Mouse (Mus musculus) midbrain, embryonic 16.5 days (tissue): Measurements from ENCODE around the gene Mrpl38. TPM values are rescaled to one million over a fixed set of nuclear protein-coding genes. Genes with fewer than 3 reads are reported as not detected.

Experiments
- ATAC-seq: fragments of 200-750 bp; cut with Nextera tagmentation; 2 replicates; pipeline ENCODE4 v1.8.0; 2017; ENCODE audit warnings: moderate TSS enrichment
- H3K27ac ChIP-seq: fragments of 300-500 bp; sonication (generic); 2 replicates; pipeline ENCODE4 v1.5.1; 2014; ENCODE audit warnings: mild to moderate bottlenecking, low read length, mixed read lengths
- H3K27me3 ChIP-seq: fragments of 300-500 bp; sonication (generic); 2 replicates; pipeline ENCODE4 v1.6.1; 2014; ENCODE audit warnings: low read depth, low read length, mixed read lengths; ENCODE audit not compliant: control insufficient read depth, insufficient read depth
- H3K36me3 ChIP-seq: fragments of 300-500 bp; sonication (generic); 2 replicates; pipeline ENCODE4 v1.6.1; 2014; ENCODE audit warnings: mild to moderate bottlenecking, low read length, moderate library complexity, mixed read lengths; ENCODE audit not compliant: control insufficient read depth, insufficient read depth
- H3K4me1 ChIP-seq: fragments of 300-500 bp; sonication (generic); 2 replicates; pipeline ENCODE4 v1.6.1; 2014; ENCODE audit warnings: mild to moderate bottlenecking, low read length, mixed read lengths; ENCODE audit not compliant: control insufficient read depth, insufficient read depth
- H3K4me2 ChIP-seq: fragments of 300-500 bp; sonication (generic); 2 replicates; pipeline ENCODE4 v1.6.1; 2014; ENCODE audit warnings: mild to moderate bottlenecking, low read length, mixed read lengths
- H3K4me3 ChIP-seq: fragments of 300-500 bp; sonication (generic); 2 replicates; pipeline ENCODE4 v1.5.1; 2014; ENCODE audit warnings: low read depth, mild to moderate bottlenecking, low read length, moderate library complexity, mixed read lengths
- H3K9ac ChIP-seq: fragments of 300-500 bp; sonication (generic); 2 replicates; pipeline ENCODE4 v1.6.1; 2014; ENCODE audit warnings: low read depth, low read length, mixed read lengths
- H3K9me3 ChIP-seq: fragments of 300-500 bp; sonication (generic); replicated peaks from 2 replicates; pipeline ENCODE4 v1.6.1; 2014; ENCODE audit warnings: mild to moderate bottlenecking, low read length, mixed read lengths; ENCODE audit not compliant: control insufficient read depth, poor library complexity, severe bottlenecking
- WGBS: fragments of 180-500 bp; shearing (Covaris S2); extraction: QIAGEN DNeasy Blood & Tissue Kit; methylation state at CpG from one replicate; pipeline ENCODE4 v1.1.7; 2014; 5-methylcytosine and 5-hydroxymethylcytosine counted together
- polyA plus RNA-seq: library from polyadenylated mRNA; unstranded; fragments of >200 nt; fragmentation: Nextera tagmentation; extraction: Ambion mirVana; gene quantifications from 2 replicates; pipeline ENCODE4 v1.2.1, GENCODE M21; 2015

Gene Mrpl38
- polyA plus RNA-seq, 1 experiment from 2014 or later = 84.6 TPM

- Histone ChIP-seq H3K4me3 (peak overlapping the region; percentile 39; the same call in 1 of the 2 replicates), H3K4me2 (peak overlapping the region; percentile 61), H3K9ac (no peak overlapping the region), H3K9me3 (no peaks in the 10 kb centered on the region), H3K27me3 (peaks cover 53% of the 10 kb centered on the region), H3K27ac (no peak overlapping the region), H3K36me3 (no peaks in the 10 kb centered on the region), H3K4me1 (peaks cover 10% of the 10 kb centered on the region; the same call in 1 of the 2 replicates)
- no peak for ATAC-seq
- WGBS = under 1% methylated on average over 23 of the region's 23 CpGs
These were observed 30.1 kb downstream of the Mrpl38 start for GRCm38 (mm10) chr11:116108464-116109137.

DNA sequence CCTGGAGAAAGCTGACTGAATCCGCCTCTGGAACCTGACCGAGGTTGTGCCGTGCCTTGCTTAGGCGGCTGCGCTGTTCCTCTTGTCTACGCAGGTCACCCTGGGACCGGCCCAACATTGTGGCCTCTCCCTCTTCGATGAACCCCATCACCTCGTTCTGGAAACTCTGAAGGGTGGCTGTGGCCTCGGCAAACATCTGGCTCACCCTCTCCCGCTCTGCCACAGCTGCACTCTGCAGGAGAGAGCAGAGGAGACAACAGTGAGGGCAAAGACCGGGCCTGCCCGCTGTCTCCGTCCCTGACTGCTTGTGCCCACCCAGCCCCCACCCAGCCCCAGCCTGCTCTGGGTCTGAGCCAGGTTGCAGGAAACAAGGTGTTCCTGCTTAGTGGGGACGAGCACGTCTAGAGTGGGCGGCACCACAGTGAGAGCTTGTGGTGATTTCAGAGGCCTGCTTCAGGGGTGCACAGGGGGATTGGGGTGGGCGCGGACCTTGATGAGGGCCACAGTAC lies 30.8 kb downstream of the Mrpl38 start:
- Histone ChIP-seq H3K9ac (peak overlapping the region; percentile 46), H3K9me3 (no peaks in the 10 kb centered on the region), H3K4me3 (no peak overlapping the region), H3K36me3 (no peaks in the 10 kb centered on the region), H3K27me3 (peaks cover 53% of the 10 kb centered on the region), H3K27ac (no peak overlapping the region), H3K4me1 (peaks cover 10% of the 10 kb centered on the region; the same call in 1 of the 2 replicates), H3K4me2 (peak overlapping the region; percentile 30; the same call in 1 of the 2 replicates)
- ATAC-seq = no peak
- 11% methylated on average over 19 of the region's 19 CpGs for WGBS

- Histone ChIP-seq H3K36me3 (no peaks in the 10 kb centered on the region), H3K4me3 (no peak overlapping the region)
These were observed 31.5 kb downstream of the Mrpl38 start for GRCm38 (mm10) chr11:116106963-116107776.

GRCm38 (mm10) chr11:116106154-116106962 lies 32.3 kb downstream of the Mrpl38 start:
- no peak overlapping the region; the same call in 1 of the 2 replicates for H3K4me2 ChIP-seq
- 23% methylated on average over 32 of the region's 32 CpGs for WGBS
- peaks cover 10% of the 10 kb centered on the region; the same call in 1 of the 2 replicates for H3K4me1 ChIP-seq
- peaks cover 53% of the 10 kb centered on the region for H3K27me3 ChIP-seq
- no peak overlapping the region for H3K4me3 ChIP-seq
- no peak overlapping the region for H3K27ac ChIP-seq
- H3K9ac ChIP-seq = no peak overlapping the region
- no peaks in the 10 kb centered on the region for H3K9me3 ChIP-seq
- ATAC-seq = no peak
- no peaks in the 10 kb centered on the region for H3K36me3 ChIP-seq

More at GRCm38 (mm10) chr11:116106963-116107776, 31.5 kb downstream of the Mrpl38 start:
- Histone ChIP-seq H3K27ac (no peak overlapping the region), H3K4me2 (peak overlapping the region; percentile 30; the same call in 1 of the 2 replicates), H3K27me3 (peaks cover 53% of the 10 kb centered on the region), H3K9ac (peak overlapping the region; percentile 46), H3K4me1 (peaks cover 10% of the 10 kb centered on the region; the same call in 1 of the 2 replicates), H3K9me3 (no peaks in the 10 kb centered on the region)
- WGBS = 21% methylated on average over 14 of the region's 14 CpGs
- no peak for ATAC-seq

DNA sequence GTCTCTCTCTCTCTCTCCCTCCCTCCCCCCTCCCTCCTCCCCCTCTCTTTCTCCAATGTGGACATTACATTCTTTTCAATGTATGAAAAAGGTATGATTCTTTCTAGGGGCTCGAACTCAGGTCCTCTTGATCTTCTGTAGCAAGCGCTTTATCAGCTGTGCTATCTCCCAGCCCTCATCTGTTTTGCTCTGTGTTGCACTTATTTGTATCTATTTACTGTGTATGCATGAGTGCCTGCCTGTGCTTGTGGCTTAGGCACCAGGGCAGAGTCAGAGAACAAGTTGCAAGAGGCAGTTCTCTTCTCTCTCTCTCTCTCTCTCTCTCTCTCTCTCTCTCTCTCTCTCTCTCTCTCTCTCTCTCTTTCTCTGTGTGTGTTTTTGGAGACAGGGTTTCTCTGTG lies 33.6 kb downstream of the Mrpl38 start:
- H3K9ac ChIP-seq = no peak overlapping the region
- no peak overlapping the region for H3K27ac ChIP-seq
- H3K9me3 ChIP-seq = no peaks in the 10 kb centered on the region
- no peaks in the 10 kb centered on the region for H3K36me3 ChIP-seq
- H3K4me1 ChIP-seq = peaks cover 10% of the 10 kb centered on the region; the same call in 1 of the 2 replicates
- no peak overlapping the region for H3K4me3 ChIP-seq
- H3K27me3 ChIP-seq = peaks cover 44% of the 10 kb centered on the region
- 92% methylated on average over 2 of the region's 2 CpGs for WGBS
- ATAC-seq = no peak
- no peak overlapping the region for H3K4me2 ChIP-seq

DNA sequence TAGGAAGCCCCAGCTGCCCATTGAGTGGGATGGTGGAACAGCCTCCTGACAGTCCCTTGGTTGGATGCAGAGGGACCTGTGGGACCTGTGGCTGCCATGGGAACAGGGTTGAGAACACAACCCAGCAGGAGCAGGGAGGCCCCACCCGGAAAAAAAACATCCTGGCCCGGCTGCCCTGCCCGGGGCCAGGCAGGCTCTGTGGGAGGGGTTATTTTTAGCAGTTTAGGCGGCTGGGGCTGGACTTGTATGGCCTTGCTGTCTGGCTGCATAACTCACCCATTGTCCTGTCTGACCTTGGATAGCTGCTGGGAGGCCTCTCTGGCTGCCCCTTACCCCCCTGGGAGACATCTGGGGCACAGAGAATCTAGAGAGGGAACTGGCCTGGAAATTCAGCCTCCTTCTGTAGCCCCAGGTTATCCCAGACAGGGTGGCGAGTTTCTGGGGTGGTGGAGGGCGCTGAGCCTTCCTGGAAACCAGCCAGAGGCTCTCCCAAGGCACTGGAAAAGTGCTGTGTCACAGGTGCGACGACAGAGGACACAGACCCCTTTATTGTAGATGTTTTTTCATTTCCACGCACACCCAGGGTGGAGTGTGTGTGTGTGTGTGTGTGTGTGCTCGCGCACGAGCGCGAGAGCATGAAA lies 34.5 kb downstream of the Mrpl38 start:
- 0 out of 2 replicates have a peak overlapping the region, but pooled peaks have one; percentile 29 for H3K27ac ChIP-seq
- no peak overlapping the region for H3K4me3 ChIP-seq
- H3K4me1 ChIP-seq = 0 out of 2 replicates have a peak, but pooled peaks cover 5% of the 10 kb centered on the region
- no peaks in the 10 kb centered on the region for H3K9me3 ChIP-seq
- no peaks in the 10 kb centered on the region for H3K36me3 ChIP-seq
- peak overlapping the region; percentile 12; the same call in 1 of the 2 replicates for H3K9ac ChIP-seq
- no peak for ATAC-seq
- H3K4me2 ChIP-seq = no peak overlapping the region
- 40% methylated on average over 14 of the region's 14 CpGs for whole genome bisulfite sequencing
- H3K27me3 ChIP-seq = peaks cover 35% of the 10 kb centered on the region

- peaks cover 31% of the 10 kb centered on the region for H3K27me3 ChIP-seq
- H3K4me2 ChIP-seq = no peak overlapping the region
- no peak overlapping the region for H3K4me3 ChIP-seq
- no peak overlapping the region for H3K9ac ChIP-seq
- peak overlapping the region; percentile 10; the same call in 1 of the 2 replicates for H3K27ac ChIP-seq
- ATAC-seq = no peak
- no peaks in the 10 kb centered on the region for H3K9me3 ChIP-seq
- 81% methylated on average over 12 of the region's 12 CpGs for WGBS
- no peaks in the 10 kb centered on the region for H3K4me1 ChIP-seq
- H3K36me3 ChIP-seq = no peaks in the 10 kb centered on the region
These were observed 35.1 kb downstream of the Mrpl38 start for GRCm38 (mm10) chr11:116103572-116103971.

DNA sequence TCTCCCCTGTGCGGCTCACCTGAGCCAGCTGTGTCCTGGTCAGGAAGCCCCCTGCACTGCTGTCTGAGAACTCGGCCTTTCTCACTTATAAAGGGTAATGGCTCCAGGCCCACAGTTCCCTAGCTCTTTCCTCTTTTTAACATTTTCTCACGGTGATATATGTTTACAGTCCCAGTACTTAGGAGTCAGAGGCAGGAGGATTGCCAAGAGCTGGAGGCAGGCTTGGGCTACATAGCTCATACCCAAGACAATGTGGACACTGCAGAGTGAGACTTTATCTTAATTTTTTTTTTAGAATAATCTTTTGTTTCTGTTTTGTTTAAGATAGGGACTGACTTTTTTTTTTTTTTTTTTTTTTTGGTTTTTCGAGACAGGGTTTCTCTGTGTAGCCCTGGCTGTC lies 36.2 kb downstream of the Mrpl38 start:
- 45% methylated on average over 3 of the region's 4 CpGs for WGBS
- H3K9me3 ChIP-seq = no peaks in the 10 kb centered on the region
- H3K4me3 ChIP-seq = no peak overlapping the region
- H3K4me2 ChIP-seq = no peak overlapping the region
- H3K9ac ChIP-seq = no peak overlapping the region
- ATAC-seq = no peak
- H3K27ac ChIP-seq = peak overlapping the region; percentile 79
- peaks cover 20% of the 10 kb centered on the region for H3K27me3 ChIP-seq
- H3K4me1 ChIP-seq = no peaks in the 10 kb centered on the region
- H3K36me3 ChIP-seq = no peaks in the 10 kb centered on the region
